Mouse (Mus musculus): Measurements from ENCODE around the gene Tnxb. TPM values are rescaled to one million over a fixed set of nuclear protein-coding genes. Genes with fewer than 3 reads are reported as not detected.
"Not testable (repeated sequence)": the region's sequence is repeated elsewhere in the genome, so short reads cannot be mapped to it uniquely, and the experiment has no call there.

The Tnxb gene
- polyA plus RNA-seq, 1 experiment from 2014 or later: not detected

- H3K4me3 ChIP-seq (ENCODE audit: low read depth, low read length); ATAC-seq (ENCODE audit: insufficient number of reproducible peaks, low FRiP score, low TSS enrichment, low read depth); H3K36me3 ChIP-seq (ENCODE audit: control insufficient read depth, insufficient read depth, low read length); H3K4me2 ChIP-seq (ENCODE audit: low read depth, severe bottlenecking); H3K9ac ChIP-seq (ENCODE audit: low read length); DNase-seq (ENCODE audit: low spot score); H3K9me3 ChIP-seq (ENCODE audit: control insufficient read depth, low read length); H3K27ac ChIP-seq (replicated peaks; ENCODE audit: low read depth, low read length); H3K27me3 ChIP-seq (ENCODE audit: control insufficient read depth, insufficient read depth, low read length); H3K4me1 ChIP-seq (ENCODE audit: control insufficient read depth, insufficient read depth, low read length): not testable (repeated sequence)
- 77% methylated on average over 12 of the region's 12 CpGs for WGBS
These were observed 59.6 kb downstream of the Tnxb start for GRCm38 (mm10) chr17:34729779-34730553.

GRCm38 (mm10) chr17:34737466-34737865, 67.1 kb downstream of the Tnxb start:
- not testable (repeated sequence) for DNase-seq (ENCODE audit: low spot score); H3K9ac ChIP-seq (ENCODE audit: low read length); ATAC-seq (ENCODE audit: insufficient number of reproducible peaks, low FRiP score, low TSS enrichment, low read depth); H3K36me3 ChIP-seq (ENCODE audit: control insufficient read depth, insufficient read depth, low read length); H3K4me2 ChIP-seq (ENCODE audit: low read depth, severe bottlenecking); H3K9me3 ChIP-seq (ENCODE audit: control insufficient read depth, low read length); H3K4me1 ChIP-seq (ENCODE audit: control insufficient read depth, insufficient read depth, low read length); H3K27ac ChIP-seq (replicated peaks; ENCODE audit: low read depth, low read length); H3K4me3 ChIP-seq (ENCODE audit: low read depth, low read length); H3K27me3 ChIP-seq (ENCODE audit: control insufficient read depth, insufficient read depth, low read length)
- WGBS: 86% methylated on average over 5 of the region's 5 CpGs

GRCm38 (mm10) chr17:34739708-34740107, 69.4 kb downstream of the Tnxb start:
- WGBS: 89% methylated on average over 7 of the region's 7 CpGs
- H3K4me3 ChIP-seq (ENCODE audit: low read depth, low read length); H3K4me2 ChIP-seq (ENCODE audit: low read depth, severe bottlenecking); ATAC-seq (ENCODE audit: insufficient number of reproducible peaks, low FRiP score, low TSS enrichment, low read depth); H3K9ac ChIP-seq (ENCODE audit: low read length); H3K27ac ChIP-seq (replicated peaks; ENCODE audit: low read depth, low read length); H3K9me3 ChIP-seq (ENCODE audit: control insufficient read depth, low read length); H3K4me1 ChIP-seq (ENCODE audit: control insufficient read depth, insufficient read depth, low read length); H3K27me3 ChIP-seq (ENCODE audit: control insufficient read depth, insufficient read depth, low read length); DNase-seq (ENCODE audit: low spot score); H3K36me3 ChIP-seq (ENCODE audit: control insufficient read depth, insufficient read depth, low read length): not testable (repeated sequence)

- no peaks in the 10 kb centered on the region for H3K9me3 ChIP-seq (ENCODE audit: control insufficient read depth, low read length)
- no peak for DNase-seq (ENCODE audit: low spot score)
- no peak for ATAC-seq (ENCODE audit: insufficient number of reproducible peaks, low FRiP score, low TSS enrichment, low read depth)
- no peak overlapping the region for H3K4me3 ChIP-seq (ENCODE audit: low read depth, low read length)
- 84% methylated on average over 4 of the region's 4 CpGs for WGBS
- no peaks in the 10 kb centered on the region for H3K4me1 ChIP-seq (ENCODE audit: control insufficient read depth, insufficient read depth, low read length)
- no peak overlapping the region for H3K9ac ChIP-seq (ENCODE audit: low read length)
- H3K36me3 ChIP-seq (ENCODE audit: control insufficient read depth, insufficient read depth, low read length): no peaks in the 10 kb centered on the region
- H3K27ac ChIP-seq (replicated peaks; ENCODE audit: low read depth, low read length): no peak overlapping the region
- no peaks in the 10 kb centered on the region for H3K27me3 ChIP-seq (ENCODE audit: control insufficient read depth, insufficient read depth, low read length)
- no peak overlapping the region for H3K4me2 ChIP-seq (ENCODE audit: low read depth, severe bottlenecking)
These were observed 69.9 kb downstream of the Tnxb start for GRCm38 (mm10) chr17:34740280-34740679.

DNA sequence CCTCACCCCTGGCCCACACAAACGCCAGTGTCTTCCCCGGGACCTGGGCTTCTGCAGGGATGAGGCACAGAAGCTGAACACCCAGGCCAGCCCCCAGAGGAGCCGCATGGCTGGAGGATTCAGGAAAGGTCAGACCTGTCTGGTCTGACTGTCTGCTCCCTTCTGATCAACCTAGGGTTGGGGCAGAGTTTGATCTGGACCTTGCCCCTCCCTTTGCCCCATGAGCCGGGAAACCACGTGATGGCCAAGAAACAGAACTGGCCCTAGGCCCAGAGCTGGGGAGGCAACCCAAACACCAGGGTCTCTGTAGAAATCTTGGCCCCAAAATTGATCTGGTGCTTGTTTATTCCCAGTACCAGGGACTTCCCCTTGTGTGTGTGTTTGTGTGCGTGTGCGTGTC, 73.4 kb downstream of the Tnxb start, which contains the start of gene C4b:
Gene C4b (minus strand): TSS at position 164 of the 400 bp plus-strand sequence.
- H3K9ac ChIP-seq (ENCODE audit: low read length): no peak within 1 kb of the TSS

DNA sequence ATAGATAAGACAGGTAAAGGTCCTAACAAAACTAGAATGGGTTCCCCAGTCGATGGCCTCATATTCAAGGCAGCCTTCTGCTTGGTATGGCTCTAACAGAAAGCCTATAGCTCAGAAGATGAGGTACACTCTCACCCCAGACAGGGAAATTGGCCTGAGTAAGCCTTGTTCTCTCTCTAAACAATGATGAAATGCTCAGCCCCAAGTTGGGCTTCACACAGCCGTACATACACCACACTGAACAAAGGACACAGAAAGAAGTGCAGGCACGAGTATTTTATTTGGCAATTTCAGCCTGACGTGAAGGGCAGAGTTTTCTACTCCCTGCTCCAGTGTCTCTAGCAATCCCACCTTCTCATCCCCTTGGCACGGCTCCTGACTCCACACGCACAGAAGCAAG, 73.9 kb downstream of the Tnxb start:
- Histone ChIP-seq H3K9ac (ENCODE audit: low read length) (no peak overlapping the region), H3K27ac (replicated peaks; ENCODE audit: low read depth, low read length) (no peak overlapping the region), H3K4me3 (ENCODE audit: low read depth, low read length) (no peak overlapping the region), H3K36me3 (ENCODE audit: control insufficient read depth, insufficient read depth, low read length) (no peaks in the 10 kb centered on the region), H3K4me2 (ENCODE audit: low read depth, severe bottlenecking) (no peak overlapping the region), H3K4me1 (ENCODE audit: control insufficient read depth, insufficient read depth, low read length) (no peaks in the 10 kb centered on the region), H3K9me3 (ENCODE audit: control insufficient read depth, low read length) (no peaks in the 10 kb centered on the region), H3K27me3 (ENCODE audit: control insufficient read depth, insufficient read depth, low read length) (no peaks in the 10 kb centered on the region)
- WGBS: 89% methylated on average over 6 of the region's 6 CpGs
- DNase-seq (ENCODE audit: low spot score) (no peak), ATAC-seq (ENCODE audit: insufficient number of reproducible peaks, low FRiP score, low TSS enrichment, low read depth) (no peak)

More for the DNA sequence above, 73.4 kb downstream of the Tnxb start, which contains the start of gene C4b:
- no peak within 1 kb of the TSS for H3K4me2 ChIP-seq (ENCODE audit: low read depth, severe bottlenecking)
- no peak within 1 kb of the TSS for H3K27ac ChIP-seq (replicated peaks; ENCODE audit: low read depth, low read length)
- DNase-seq (ENCODE audit: low spot score) (no peak), ATAC-seq (ENCODE audit: insufficient number of reproducible peaks, low FRiP score, low TSS enrichment, low read depth) (no peak)
- WGBS: 91% methylated on average over 7 of the region's 7 CpGs
- H3K4me1 ChIP-seq (ENCODE audit: control insufficient read depth, insufficient read depth, low read length): no peaks in the 10 kb centered on the region
- H3K27me3 ChIP-seq (ENCODE audit: control insufficient read depth, insufficient read depth, low read length): no peaks in the 10 kb centered on the region
- no peaks in the 10 kb centered on the region for H3K9me3 ChIP-seq (ENCODE audit: control insufficient read depth, low read length)
- H3K4me3 ChIP-seq (ENCODE audit: low read depth, low read length): no peak within 1 kb of the TSS
- H3K36me3 ChIP-seq (ENCODE audit: control insufficient read depth, insufficient read depth, low read length): no peaks in the 10 kb centered on the region

DNA sequence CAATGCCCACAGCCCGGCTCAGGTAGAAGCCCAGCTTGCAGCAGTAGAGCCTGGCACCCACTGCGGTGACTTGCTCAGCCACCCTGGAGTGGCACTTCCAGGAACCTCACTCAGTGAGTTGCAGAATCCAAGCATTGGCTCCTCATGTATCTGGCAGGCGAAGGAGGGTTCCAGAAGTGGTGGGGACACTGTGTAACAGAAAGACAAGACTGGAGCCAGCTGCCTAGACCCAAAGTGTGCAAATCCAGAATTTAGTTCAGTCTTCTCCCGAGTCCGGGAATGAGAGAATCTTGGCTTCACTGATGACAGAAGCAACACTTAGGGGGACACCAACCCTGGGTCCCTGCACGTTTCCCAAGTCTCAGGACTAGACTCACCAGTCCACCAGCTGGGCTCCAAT, 74.3 kb downstream of the Tnxb start:
- 89% methylated on average over 6 of the region's 6 CpGs for WGBS
- H3K4me1 ChIP-seq (ENCODE audit: control insufficient read depth, insufficient read depth, low read length); DNase-seq (ENCODE audit: low spot score); ATAC-seq (ENCODE audit: insufficient number of reproducible peaks, low FRiP score, low TSS enrichment, low read depth); H3K27ac ChIP-seq (replicated peaks; ENCODE audit: low read depth, low read length); H3K9me3 ChIP-seq (ENCODE audit: control insufficient read depth, low read length); H3K4me3 ChIP-seq (ENCODE audit: low read depth, low read length); H3K27me3 ChIP-seq (ENCODE audit: control insufficient read depth, insufficient read depth, low read length); H3K36me3 ChIP-seq (ENCODE audit: control insufficient read depth, insufficient read depth, low read length); H3K9ac ChIP-seq (ENCODE audit: low read length); H3K4me2 ChIP-seq (ENCODE audit: low read depth, severe bottlenecking): not testable (repeated sequence)

DNA sequence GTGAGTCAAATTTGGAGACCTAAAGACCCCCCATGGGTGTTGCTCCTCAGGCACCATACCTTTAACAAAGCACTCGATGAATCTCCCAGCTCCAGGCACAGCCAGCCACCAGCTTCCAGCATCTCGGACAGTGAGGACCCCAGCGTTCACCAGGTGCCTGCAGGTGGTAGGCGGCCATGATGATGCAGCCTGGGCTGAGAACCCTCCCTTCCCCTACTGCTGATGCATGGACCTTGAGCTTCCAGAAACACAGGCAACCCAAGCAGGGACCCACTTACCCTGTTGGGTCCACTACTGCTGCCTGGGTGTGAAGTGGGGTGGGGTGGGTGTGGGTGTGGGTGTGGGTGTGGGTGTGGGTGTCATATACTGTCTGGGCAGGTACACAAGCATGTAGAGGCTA, 74.8 kb downstream of the Tnxb start:
- not testable (repeated sequence) for ATAC-seq (ENCODE audit: insufficient number of reproducible peaks, low FRiP score, low TSS enrichment, low read depth); H3K9ac ChIP-seq (ENCODE audit: low read length); H3K36me3 ChIP-seq (ENCODE audit: control insufficient read depth, insufficient read depth, low read length); H3K9me3 ChIP-seq (ENCODE audit: control insufficient read depth, low read length); H3K4me2 ChIP-seq (ENCODE audit: low read depth, severe bottlenecking); H3K27me3 ChIP-seq (ENCODE audit: control insufficient read depth, insufficient read depth, low read length); H3K27ac ChIP-seq (replicated peaks; ENCODE audit: low read depth, low read length); DNase-seq (ENCODE audit: low spot score); H3K4me1 ChIP-seq (ENCODE audit: control insufficient read depth, insufficient read depth, low read length); H3K4me3 ChIP-seq (ENCODE audit: low read depth, low read length)
- 92% methylated on average over 4 of the region's 4 CpGs for WGBS

DNA sequence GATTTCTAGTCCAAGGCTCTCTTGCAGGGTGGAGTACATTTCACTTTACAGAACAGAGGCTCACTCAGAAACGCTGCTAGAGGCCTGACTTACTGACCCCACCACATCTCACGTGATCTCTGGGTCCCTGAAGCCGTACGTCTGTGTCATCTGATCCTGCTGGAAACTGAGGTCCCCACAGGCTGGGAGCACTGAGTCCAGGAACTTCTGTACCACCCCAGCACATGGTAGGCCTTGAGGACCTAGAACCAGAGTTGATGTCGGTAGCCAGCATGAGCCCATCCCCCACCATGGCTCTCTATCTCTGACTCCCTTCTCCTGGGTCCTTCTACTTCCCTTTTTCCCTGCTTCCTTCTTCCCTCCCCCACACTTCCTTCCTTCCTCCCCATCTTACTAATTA, 76.2 kb downstream of the Tnxb start:
- 71% methylated on average over 5 of the region's 5 CpGs for WGBS
- no peak for ATAC-seq (ENCODE audit: insufficient number of reproducible peaks, low FRiP score, low TSS enrichment, low read depth)
- Histone ChIP-seq H3K27ac (replicated peaks; ENCODE audit: low read depth, low read length) (no peak overlapping the region), H3K27me3 (ENCODE audit: control insufficient read depth, insufficient read depth, low read length) (no peaks in the 10 kb centered on the region), H3K9ac (ENCODE audit: low read length) (no peak overlapping the region), H3K4me2 (ENCODE audit: low read depth, severe bottlenecking) (no peak overlapping the region), H3K36me3 (ENCODE audit: control insufficient read depth, insufficient read depth, low read length) (no peaks in the 10 kb centered on the region), H3K9me3 (ENCODE audit: control insufficient read depth, low read length) (no peaks in the 10 kb centered on the region), H3K4me1 (ENCODE audit: control insufficient read depth, insufficient read depth, low read length) (no peaks in the 10 kb centered on the region), H3K4me3 (ENCODE audit: low read depth, low read length) (no peak overlapping the region)
- no peak for DNase-seq (ENCODE audit: low spot score)
